Mouse (Mus musculus): Measurements from ENCODE around the gene Fam219a.

Gene Fam219a

DNA sequence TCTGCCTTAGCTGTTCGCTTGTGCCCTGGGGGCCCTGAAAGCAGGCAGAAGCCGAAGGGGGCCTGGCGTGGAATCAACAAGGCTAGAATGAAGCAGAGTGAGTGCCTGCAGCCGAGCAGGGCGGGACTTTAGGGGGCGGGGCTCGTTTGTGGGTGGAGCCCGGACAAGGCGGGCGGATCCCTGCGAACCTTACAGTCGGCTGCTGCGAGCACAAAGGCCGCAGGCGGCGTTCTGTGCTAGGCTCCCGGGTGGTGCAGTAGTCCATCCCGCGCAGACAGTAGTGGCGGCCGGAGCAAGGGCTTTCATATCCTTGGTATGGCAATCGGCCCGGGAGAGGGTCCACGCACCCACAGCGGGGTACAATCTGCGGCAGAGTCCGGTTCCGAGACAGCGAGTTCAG lies 62.4 kb downstream of the Fam219a start:
- DNase-seq (ENCODE audit: low read depth in 1 of 2, low spot score in 2 of 2): peak; percentile 22 to 67

DNA sequence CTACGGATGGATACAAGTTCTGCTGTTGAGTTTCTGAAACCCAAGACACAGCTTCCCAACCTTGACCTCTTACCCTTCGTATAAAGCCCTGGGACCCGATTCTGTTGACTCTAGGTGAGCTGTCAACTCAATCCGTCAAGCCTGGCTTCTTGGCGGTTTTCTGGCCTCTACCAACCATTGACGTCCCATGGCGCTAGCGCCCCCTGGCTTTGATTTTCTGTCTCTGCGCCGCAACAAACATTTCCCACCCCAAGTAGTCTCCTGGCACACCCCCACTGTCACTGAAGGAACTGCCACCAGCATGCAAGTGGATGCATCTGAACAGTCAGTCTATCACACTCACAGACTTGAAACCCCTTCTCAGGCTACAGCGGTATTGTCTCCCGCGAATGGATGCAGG lies 63.2 kb downstream of the Fam219a start:
- DNase-seq (ENCODE audit: low read depth in 1 of 2, low spot score in 2 of 2): peak; percentile 26

DNA sequence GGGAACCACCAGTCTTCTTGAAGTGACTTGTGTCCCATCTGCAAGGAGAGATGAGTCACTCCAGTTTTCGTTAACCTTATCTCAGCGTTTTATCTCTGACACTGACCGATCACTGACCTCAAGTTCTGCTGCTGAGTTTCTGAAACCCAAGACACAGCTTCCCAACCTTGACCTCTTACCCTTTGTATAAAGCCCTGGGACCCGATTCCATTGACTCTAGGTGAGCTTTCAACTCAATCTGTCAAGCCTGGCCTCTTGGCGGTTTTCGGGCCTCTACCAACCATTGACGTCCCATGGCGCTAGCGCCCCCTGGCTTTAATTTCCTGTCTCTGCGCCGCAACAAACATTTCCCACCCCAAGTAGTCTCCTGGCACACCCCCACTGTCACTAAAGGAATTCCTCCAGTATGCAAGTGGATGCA lies 64.2 kb downstream of the Fam219a start:
- no peak for DNase-seq (ENCODE audit: low read depth in 1 of 2, low spot score in 2 of 2)

DNA sequence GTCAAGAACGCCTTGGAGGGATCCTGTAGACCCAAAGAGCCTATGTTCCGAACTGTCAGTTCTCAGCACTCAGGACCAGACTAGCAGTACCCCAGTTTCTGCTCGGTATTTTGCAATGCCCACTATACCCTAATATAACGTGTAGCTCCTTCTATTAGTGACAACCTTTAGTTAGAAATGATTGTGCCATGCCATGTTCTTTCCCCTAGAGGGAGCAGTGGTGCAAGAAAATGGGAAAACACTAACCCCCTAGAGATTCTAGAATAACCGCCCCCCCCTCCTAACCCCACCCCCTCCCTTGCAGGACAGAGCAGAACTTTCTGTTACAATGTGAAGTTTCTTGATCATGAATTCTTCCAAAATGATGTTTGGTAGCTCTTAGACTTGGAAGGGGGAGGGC lies 65.0 kb downstream of the Fam219a start:
- DNase-seq (ENCODE audit: low read depth in 1 of 2, low spot score in 2 of 2): no peak

DNA sequence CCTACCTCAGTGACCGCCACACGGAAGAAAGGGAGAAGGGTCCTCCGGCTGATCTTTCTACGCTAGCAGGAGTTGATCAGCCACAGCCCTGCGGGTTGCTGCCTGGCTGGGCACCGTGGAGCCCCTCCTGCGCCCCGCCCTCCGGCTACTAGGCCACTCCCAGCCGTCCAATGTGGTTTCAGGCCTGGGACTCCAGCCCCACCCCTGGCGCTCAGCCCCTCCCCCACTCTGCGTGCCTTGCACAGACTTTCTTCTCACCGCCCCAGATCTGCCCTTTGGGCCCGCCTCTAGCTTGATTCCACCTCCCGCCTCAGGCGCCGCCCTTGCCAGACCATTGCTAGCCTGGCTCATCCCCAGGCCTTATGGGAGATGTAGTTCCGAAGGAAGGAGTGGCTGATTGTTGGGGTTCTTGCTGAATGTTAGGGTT lies 66.3 kb downstream of the Fam219a start, which contains the start of gene AI464131:
TSS of gene AI464131 (minus strand) at position 91 of the 427 bp plus-strand sequence.
- peak; percentile 72 for DNase-seq (ENCODE audit: low read depth in 1 of 2, low spot score in 2 of 2)

DNA sequence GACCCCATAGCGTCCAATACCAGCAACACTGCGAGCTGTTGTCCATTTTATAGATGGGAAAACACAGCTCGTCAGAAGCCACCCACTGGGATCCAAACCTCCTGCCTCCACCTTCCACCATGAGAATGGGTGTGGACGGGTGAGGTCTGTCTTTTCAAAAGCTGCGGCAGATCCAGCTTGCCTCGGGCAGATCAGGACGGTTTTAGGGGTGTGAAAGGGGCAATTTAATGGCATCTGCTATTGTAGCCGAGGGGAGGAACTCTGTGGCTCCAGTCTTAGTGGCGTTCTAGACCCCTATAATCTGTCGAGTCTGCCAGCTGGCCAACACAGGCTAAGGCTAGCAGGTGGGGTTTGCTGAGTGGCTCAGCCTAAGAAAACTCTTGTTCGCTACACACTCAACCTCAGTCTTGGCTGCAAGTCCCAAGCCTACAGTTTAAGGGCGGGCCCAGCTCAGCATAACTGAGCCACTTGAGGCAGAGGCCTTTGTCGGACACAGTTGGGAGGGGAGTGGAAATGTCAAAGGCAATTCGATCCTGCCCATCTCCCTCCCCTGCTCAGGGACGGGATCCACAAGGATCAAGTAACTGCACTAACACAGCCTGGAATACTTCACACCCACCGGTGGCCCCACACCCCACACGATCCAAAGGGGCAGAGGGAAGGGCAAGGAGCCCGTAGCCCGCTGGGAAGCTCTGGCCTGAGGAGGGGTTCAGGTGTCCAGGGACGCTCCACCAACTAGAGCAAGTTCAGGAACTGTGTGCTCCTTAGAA lies 67.0 kb downstream of the Fam219a start:
- DNase-seq (ENCODE audit: low read depth in 1 of 2, low spot score in 2 of 2): no peak

DNA sequence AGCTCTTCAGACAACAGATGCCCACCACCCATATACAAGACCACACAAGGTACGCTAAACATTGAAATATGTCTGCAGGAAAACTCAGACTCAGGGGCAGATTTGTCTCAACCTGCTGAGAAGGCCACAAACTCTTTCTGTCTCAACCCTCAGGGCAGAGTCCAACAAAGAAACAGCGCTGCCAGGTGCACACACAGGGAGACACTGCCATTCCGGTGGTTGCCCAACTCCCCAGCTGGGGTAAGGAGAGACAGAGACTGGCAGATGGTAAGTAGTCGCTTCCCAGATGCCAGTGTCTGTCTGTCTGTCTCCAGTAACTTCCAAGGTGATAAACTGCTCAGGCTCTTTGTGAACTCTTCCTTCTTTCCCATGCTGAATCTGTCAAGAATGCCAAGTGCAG lies 68.6 kb downstream of the Fam219a start:
- DNase-seq (ENCODE audit: low read depth in 1 of 2, low spot score in 2 of 2): no peak

DNA sequence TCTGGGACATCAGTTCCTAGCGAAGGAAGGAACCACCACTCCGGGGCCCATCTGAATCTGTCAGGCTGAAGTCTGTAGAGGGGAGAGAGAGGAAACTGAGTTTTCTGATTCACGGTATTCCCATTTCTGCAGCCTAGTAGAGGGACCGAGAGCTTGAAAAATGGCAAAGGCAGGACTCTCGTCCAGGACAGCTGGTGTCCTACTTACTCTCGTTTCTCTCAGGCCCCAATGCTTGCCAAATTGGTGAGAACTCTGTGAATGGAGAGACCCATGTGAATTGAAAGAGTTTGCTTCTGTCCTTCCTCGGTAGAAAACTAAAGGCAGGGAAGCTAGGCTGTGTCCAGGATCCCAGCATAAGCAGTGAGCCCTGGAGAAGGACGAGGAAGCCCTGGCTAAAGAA lies 69.7 kb downstream of the Fam219a start:
- no peak for DNase-seq (ENCODE audit: low read depth in 1 of 2, low spot score in 2 of 2)

DNA sequence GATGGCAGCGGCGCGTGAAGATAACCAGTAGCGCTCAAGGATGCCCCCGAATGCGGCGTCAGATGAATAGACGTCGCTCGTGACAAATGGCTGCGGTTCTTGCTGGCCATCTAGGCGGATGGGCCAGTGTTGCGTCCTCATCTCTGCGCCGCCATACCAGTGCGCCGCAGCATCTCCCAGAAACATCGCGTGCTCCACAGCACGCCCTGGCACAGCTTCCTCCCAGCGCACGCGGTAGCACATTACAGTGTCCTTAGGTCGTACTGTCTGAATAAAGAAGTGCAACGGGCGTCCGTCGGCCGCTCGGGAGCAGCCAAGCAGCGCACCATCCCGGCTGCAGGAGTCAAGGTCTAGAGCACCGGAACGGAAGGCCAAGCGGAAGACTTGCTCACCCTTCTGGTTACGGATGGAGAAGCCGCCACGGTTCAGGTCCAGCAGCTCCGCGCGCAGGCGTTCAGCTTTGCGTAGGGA lies 70.4 kb downstream of the Fam219a start:
- no peak for DNase-seq (ENCODE audit: low read depth in 1 of 2, low spot score in 2 of 2)

DNA sequence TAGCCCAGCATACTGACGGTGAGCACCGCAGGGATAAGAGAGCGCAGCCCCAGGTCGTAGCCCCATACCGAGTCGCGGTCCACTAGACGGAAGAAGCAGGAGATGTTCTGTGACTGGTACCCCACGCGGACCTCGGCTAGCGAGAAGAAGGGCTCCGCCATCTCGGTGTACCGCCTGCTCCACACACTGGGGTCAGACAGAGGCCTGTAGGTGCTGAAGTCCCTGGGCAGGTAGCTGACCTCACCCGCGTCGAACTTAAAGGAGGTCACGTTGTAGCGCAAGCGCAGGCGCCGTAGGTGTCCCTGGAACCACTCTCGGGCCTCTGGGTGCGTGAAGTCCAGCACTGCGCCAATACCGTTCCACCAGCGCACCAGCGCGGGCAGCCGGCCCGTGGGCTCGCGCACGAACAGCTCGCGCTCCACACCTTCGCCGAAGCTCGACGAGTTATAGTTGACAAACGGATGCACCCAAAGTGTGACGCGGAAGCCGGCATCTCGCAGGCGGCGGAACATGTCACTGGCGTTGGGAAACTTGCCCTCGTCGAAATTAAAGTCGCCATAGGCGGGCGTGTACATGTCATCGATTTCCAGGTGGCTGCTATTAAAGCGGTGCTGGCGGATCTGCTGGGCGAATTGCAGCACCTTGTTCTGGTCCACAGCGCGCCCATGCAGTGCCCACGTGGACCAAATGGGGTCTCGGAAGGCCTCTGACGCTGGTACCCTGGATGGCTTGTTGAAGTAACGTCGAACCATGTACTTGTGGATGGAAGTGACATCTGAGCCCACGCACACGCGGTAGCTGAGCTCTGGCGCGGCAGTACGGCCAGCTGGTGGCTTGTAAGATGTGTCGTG lies 71.1 kb downstream of the Fam219a start:
- no peak for DNase-seq (ENCODE audit: low read depth in 1 of 2, low spot score in 2 of 2)

DNA sequence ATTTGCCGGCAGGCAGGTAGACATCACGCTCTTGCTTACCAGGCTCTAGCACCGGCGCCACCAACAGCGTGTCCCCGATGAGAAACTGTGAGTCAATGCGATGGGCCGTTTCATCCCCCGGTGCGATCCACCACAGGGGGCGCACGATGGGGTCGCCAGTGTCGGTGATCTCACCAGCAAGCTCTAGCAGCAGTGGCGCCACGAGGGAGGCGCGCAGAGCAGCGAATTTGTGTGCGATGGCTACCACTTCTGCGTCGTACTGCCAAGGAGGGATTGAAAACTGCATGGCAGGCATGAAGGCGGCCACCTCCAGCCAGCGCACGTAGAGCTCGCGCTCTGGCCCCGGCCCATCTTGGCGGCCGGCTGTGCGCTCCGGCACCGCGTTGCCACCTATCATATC lies 71.8 kb downstream of the Fam219a start:
- DNase-seq (ENCODE audit: low read depth in 1 of 2, low spot score in 2 of 2): no peak

DNA sequence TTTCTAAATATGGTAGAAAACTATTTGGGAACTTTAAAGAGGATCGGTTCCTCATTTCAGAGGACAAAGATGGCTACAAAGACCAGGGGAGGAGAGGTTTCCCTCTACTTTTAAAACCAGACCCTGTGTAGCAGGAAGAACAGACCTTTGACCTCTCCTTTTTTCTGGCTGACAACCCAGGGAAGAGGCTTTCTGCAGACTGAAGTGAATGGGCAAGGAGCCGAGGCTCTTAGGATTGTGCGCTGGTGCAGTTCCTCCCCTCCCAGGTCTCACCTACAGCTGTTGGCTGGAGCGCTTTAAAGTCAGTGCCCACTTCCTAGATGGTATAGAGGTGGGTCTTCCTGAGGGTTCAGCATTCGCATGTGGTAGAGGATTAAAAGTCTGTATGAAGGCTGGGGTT lies 72.3 kb downstream of the Fam219a start:
- DNase-seq (ENCODE audit: low read depth in 1 of 2, low spot score in 2 of 2): no peak

DNA sequence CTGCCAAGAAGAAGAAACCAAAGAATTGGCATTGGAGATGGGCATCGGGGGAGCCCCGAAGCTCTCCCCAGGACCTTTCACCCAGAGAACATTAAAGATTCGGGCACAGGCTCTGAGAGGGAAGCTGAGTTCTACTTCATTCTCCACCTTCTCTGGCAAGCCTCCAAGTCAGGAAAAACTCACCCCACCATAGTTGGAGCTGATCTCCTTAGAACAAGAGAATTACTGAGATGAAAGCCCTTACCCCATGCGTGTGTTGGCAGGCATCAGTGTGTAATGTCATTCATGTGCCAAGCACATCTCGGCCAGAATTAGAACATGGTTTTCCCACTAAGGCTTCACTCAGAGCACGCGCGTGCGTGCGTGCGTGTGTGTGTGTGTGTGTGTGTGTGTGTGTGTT lies 73.5 kb downstream of the Fam219a start:
- DNase-seq (ENCODE audit: low read depth in 1 of 2, low spot score in 2 of 2): no peak

DNA sequence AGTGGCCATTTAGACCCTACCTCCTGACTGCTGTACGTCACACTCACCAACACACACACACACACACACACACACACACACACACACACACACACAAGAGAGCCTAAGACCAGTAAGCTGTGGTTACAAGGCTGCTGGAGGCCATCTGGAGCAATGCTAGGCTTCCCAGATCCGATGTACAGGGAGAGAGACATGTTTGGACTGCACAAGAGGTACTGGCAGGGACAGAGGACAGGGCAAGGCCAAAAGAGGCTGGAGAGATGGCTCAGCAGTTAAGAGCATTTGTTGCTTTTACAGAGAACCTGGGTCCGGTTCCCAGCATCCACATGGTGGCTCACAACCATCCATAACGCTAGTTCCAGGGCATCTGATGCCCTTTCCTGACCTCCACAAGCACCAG lies 74.3 kb downstream of the Fam219a start:
- no peak for DNase-seq (ENCODE audit: low read depth in 1 of 2, low spot score in 2 of 2)

DNA sequence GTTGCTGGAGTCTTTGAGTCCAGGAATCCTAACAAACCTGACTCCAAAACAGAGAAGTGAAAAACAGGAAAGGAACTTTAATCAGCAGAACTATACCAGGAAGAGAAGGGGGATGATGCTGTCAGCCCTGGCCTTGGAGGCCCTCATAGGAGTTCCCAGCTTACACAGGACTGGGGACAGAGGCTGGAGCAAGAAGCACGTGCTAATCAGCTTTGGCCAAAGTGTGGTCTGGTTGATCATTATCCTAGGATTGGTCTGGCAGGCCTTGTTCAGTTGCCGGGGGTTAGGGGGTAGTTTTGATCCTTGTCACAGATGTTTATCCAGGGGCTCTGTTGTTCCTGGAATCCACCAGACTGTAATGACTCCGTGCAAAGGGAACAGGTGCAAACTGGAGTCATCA lies 75.0 kb downstream of the Fam219a start:
- no peak for DNase-seq (ENCODE audit: low read depth in 1 of 2, low spot score in 2 of 2)

DNA sequence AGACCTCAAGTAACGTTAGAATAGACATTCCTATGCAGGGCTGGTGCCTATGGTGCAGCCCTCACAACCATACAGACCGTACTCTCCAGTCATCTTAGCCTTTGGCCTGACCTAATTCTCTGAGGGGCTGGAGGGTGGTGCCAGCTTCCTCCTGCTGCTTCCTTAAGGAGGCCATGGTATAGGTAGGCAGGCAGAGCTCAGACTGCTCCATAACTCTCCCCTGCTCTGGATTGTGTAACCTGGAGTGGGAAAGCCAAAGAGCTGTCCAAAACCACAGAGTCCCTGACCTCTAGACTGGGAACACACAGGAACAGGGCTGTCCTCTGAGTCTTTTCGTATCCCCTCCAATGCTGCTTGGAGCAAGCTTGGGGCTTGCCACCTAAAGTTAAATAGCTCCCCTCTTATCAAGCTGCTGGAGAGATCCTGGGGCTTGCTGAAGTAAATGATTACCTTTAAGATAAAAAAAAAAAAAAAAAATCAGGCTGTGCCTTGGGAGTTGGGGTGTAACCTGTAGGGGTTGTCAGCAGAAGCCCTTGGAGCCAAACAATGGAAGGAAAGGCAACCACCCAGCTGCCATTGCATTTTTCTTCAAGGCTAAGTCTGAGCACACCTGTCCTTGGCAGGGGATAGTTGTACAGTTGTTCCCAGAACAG lies 75.7 kb downstream of the Fam219a start:
- DNase-seq (ENCODE audit: low read depth in 1 of 2, low spot score in 2 of 2): no peak

DNA sequence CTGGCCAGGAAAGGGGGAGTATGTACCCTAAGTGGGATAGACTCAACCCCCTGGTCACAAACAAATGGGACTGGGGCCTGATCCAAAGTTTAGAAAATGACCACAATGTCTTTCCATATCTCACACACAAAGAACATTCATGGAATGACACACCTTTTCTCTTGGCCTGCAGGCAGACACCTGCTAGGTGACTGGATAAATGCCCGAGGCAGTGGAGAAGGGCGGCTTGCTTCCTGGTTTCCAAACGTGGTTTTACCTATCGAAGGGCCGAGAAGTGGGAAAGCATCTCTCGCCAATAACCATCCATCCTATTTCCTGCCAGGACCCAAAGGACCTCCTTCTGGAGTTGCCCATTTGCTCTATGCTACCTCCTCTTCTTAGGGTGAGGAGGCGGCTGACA lies 76.4 kb downstream of the Fam219a start:
- DNase-seq (ENCODE audit: low read depth in 1 of 2, low spot score in 2 of 2): no peak

DNA sequence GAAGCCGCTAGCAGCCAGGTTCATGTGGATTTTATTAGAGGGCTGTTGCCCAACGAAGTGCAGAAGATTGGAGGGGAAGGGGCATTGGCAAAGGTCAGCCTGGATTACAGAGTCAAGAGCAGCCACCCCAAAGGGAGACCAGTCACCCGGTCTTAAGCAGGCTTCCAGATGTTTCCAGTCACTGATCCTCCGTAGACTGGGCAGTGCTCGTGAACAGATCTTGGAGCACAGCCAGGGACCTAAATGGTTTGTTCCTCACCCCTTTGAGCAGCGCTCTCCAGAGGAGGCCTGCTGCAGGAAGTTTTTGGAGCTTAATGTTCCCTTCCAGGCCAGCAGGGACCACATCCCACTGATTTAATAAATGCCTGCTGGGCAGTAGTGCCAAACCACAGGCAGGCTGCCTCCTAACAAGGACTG lies 87.7 kb downstream of the Fam219a start:
- DNase-seq (ENCODE audit: low read depth in 1 of 2, low spot score in 2 of 2): no peak

DNA sequence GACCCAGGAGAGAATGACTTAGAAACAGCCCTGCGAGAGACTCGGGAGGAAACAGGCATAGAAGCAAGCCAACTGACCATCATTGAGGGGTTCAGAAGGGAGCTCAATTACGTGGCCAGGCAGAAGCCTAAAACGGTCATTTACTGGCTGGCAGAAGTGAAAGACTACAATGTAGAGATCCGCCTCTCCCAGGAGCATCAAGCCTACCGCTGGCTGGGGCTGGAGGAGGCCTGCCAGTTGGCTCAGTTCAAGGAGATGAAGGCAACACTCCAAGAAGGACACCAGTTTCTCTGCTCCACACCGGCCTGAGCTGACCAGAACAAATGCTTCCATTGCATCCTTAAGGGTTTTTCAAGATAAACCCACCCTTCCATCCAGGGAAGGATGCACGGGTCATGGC lies 89.1 kb downstream of the Fam219a start:
- no peak for DNase-seq (ENCODE audit: low read depth in 1 of 2, low spot score in 2 of 2)

DNA sequence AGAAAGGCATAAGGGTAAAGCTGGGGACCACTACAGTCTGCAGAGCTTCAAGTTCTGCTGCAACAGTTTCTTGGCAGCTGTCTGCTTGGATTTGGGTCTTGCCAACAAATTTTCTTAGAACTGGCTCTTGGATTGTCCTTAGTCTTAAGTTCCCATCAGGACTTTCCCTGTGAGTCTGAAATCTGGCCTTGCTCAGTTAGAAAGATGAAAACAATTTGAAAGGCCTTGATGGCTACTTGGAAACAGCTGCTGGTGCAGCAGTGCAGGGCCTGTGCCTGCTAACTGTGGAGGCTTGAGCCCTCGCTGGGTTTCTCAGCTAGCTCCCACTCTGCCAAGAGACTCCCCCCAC lies 89.9 kb downstream of the Fam219a start:
- DNase-seq (ENCODE audit: low read depth in 1 of 2, low spot score in 2 of 2): no peak

DNA sequence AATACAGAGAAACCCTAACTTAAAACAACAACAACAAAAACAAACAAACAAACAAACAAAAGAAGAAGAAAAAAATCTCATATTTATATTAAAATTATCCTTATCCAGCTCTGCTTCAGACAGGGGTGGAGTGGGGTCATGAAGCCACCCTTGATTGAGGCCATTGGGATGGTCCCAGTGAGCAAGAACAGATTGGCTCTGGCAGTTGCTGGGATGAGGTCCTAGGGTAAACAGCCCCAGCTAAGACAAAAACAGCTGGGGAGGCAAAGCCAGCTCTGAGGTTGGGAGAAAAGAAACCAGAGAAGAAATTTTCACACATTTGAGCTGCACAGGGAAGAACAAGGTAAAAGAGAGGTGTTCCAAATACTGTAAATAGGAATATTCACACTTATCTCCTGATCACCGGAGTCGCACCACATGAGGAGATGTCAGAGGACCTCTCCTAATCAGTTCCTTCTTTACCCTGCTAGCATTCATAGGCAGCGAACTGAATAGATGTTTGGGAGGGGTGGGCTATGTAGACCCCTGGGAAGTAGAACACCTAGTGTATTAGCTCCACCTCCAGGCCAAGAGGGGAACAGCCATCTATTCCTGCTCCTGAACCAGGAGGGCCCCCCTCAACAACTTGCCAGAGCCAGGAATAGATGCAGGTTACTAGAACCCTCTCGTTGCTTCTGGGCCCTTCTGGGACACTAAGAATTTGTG lies 90.4 kb downstream of the Fam219a start:
- DNase-seq (ENCODE audit: low read depth in 1 of 2, low spot score in 2 of 2): no peak

All from monocyte, adult 2 months (primary cell).